Mouse (Mus musculus) liver, adult 2 months (tissue): Measurements from ENCODE around the gene Olfr1031. TPM values are rescaled to one million over a fixed set of nuclear protein-coding genes. Genes with fewer than 3 reads are reported as not detected.

ENCODE experiments used
- polyA plus RNA-seq: library from polyadenylated mRNA; depleted of rRNA; stranded (reverse); fragments of >200 nt; gene quantifications from 2 replicates; pipeline ENCODE4 v1.2.3, GENCODE M21; 2012; rRNA removed
- total RNA-seq: library from RNA; depleted of rRNA; stranded (reverse); fragments of >200 nt; gene quantifications from 2 replicates; pipeline ENCODE4 v1.2.3, GENCODE M21; 2014; rRNA removed

Gene Olfr1031
- total and polyA plus RNA-seq, 2 experiments, result not detected

Other genes starting within 250 kb of the Olfr1031 start
Only the 30 nearest of the 31 such genes appear.
- gene Olfr1012, start 227.5 kb upstream of the Olfr1031 start, total RNA-seq, result not detected in 2 replicates
- not detected in 2 replicates for gene Olfr1012, start 227.5 kb upstream of the Olfr1031 start, polyA plus RNA-seq
- gene Olfr1013, start 223.2 kb upstream of the Olfr1031 start, total RNA-seq, result not detected in 2 replicates
- gene Olfr1013, start 223.2 kb upstream of the Olfr1031 start, polyA plus RNA-seq, result not detected in 2 replicates
- not detected in 2 replicates for gene Olfr1014, start 217.6 kb upstream of the Olfr1031 start, total RNA-seq
- gene Olfr1014, start 217.6 kb upstream of the Olfr1031 start, polyA plus RNA-seq, result not detected in 2 replicates
- gene Olfr1015, start 208.3 kb upstream of the Olfr1031 start, total RNA-seq, result not detected in 2 replicates
- gene Olfr1015, start 208.3 kb upstream of the Olfr1031 start, polyA plus RNA-seq, result not detected in 2 replicates
- not detected in 2 replicates for gene Olfr1016, start 187.8 kb upstream of the Olfr1031 start, total RNA-seq
- gene Olfr1016, start 187.8 kb upstream of the Olfr1031 start, polyA plus RNA-seq, result not detected in 2 replicates
- not detected in 2 replicates for gene Olfr1018, start 171.8 kb upstream of the Olfr1031 start, total RNA-seq
- not detected in 2 replicates for gene Olfr1018, start 171.8 kb upstream of the Olfr1031 start, polyA plus RNA-seq
- gene Olfr1019, start 144.8 kb upstream of the Olfr1031 start, total RNA-seq, result not detected in 2 replicates
- gene Olfr1019, start 144.8 kb upstream of the Olfr1031 start, polyA plus RNA-seq, result not detected in 2 replicates
- gene Olfr1020, start 143.3 kb upstream of the Olfr1031 start, total RNA-seq, result not detected in 2 replicates
- gene Olfr1020, start 143.3 kb upstream of the Olfr1031 start, polyA plus RNA-seq, result not detected in 2 replicates
- gene Olfr1022, start 121.7 kb upstream of the Olfr1031 start, total RNA-seq, result not detected in 2 replicates
- not detected in 2 replicates for gene Olfr1022, start 121.7 kb upstream of the Olfr1031 start, polyA plus RNA-seq
- not detected in 2 replicates for gene Olfr1023, start 104.7 kb upstream of the Olfr1031 start, total RNA-seq
- not detected in 2 replicates for gene Olfr1023, start 104.7 kb upstream of the Olfr1031 start, polyA plus RNA-seq
- gene Olfr1024, start 85.3 kb upstream of the Olfr1031 start, total RNA-seq, result not detected in 2 replicates
- not detected in 2 replicates for gene Olfr1024, start 85.3 kb upstream of the Olfr1031 start, polyA plus RNA-seq
- not detected in 2 replicates for gene Olfr1025-ps1, start 75.1 kb upstream of the Olfr1031 start, total RNA-seq
- gene Olfr1025-ps1, start 75.1 kb upstream of the Olfr1031 start, polyA plus RNA-seq, result not detected in 2 replicates
- gene Olfr1026, start 68.7 kb upstream of the Olfr1031 start, total RNA-seq, result not detected in 2 replicates
- not detected in 2 replicates for gene Olfr1026, start 68.7 kb upstream of the Olfr1031 start, polyA plus RNA-seq
- gene Olfr1028, start 39.9 kb upstream of the Olfr1031 start, total RNA-seq, result not detected in 2 replicates
- not detected in 2 replicates for gene Olfr1028, start 39.9 kb upstream of the Olfr1031 start, polyA plus RNA-seq
- gene Olfr1029, start 16.4 kb upstream of the Olfr1031 start, total RNA-seq, result 0.09 and 0.13 TPM in 2 replicates
- 0.04 TPM in 1 of 2 replicates, not detected in the other for gene Olfr1029, start 16.4 kb upstream of the Olfr1031 start, polyA plus RNA-seq
- gene Olfr1030, start 11.0 kb upstream of the Olfr1031 start, total RNA-seq, result under 0.01 TPM in 1 of 2 replicates, not detected in the other
- gene Olfr1030, start 11.0 kb upstream of the Olfr1031 start, polyA plus RNA-seq, result 0.02 TPM in 1 of 2 replicates, not detected in the other
- not detected in 2 replicates for gene Olfr1032, start 15.2 kb downstream of the Olfr1031 start, total RNA-seq
- gene Olfr1032, start 15.2 kb downstream of the Olfr1031 start, polyA plus RNA-seq, result not detected in 2 replicates
- gene Olfr1033, start 30.3 kb downstream of the Olfr1031 start, total RNA-seq, result 8.7 and 10.7 TPM in 2 replicates
- gene Olfr1033, start 30.3 kb downstream of the Olfr1031 start, polyA plus RNA-seq, result 1.7 TPM in 2 replicates
- gene Olfr1034, start 55.6 kb downstream of the Olfr1031 start, total RNA-seq, result 2.4 and 2.6 TPM in 2 replicates
- gene Olfr1034, start 55.6 kb downstream of the Olfr1031 start, polyA plus RNA-seq, result 0.90 and 0.93 TPM in 2 replicates
- gene Olfr1036, start 83.7 kb downstream of the Olfr1031 start, total RNA-seq, result not detected in 2 replicates
- gene Olfr1036, start 83.7 kb downstream of the Olfr1031 start, polyA plus RNA-seq, result not detected in 2 replicates
- gene Olfr1037, start 97.1 kb downstream of the Olfr1031 start, total RNA-seq, result not detected in 2 replicates
- not detected in 2 replicates for gene Olfr1037, start 97.1 kb downstream of the Olfr1031 start, polyA plus RNA-seq
- gene Olfr1039, start 145.6 kb downstream of the Olfr1031 start, total RNA-seq, result not detected in 2 replicates
- not detected in 2 replicates for gene Olfr1039, start 145.6 kb downstream of the Olfr1031 start, polyA plus RNA-seq
- not detected in 2 replicates for gene Olfr1040, start 156.4 kb downstream of the Olfr1031 start, total RNA-seq
- gene Olfr1040, start 156.4 kb downstream of the Olfr1031 start, polyA plus RNA-seq, result not detected in 2 replicates
- not detected in 2 replicates for gene Olfr1042, start 171.5 kb downstream of the Olfr1031 start, total RNA-seq
- gene Olfr1042, start 171.5 kb downstream of the Olfr1031 start, polyA plus RNA-seq, result not detected in 2 replicates
- not detected in 2 replicates for gene Olfr1043, start 177.2 kb downstream of the Olfr1031 start, total RNA-seq
- not detected in 2 replicates for gene Olfr1043, start 177.2 kb downstream of the Olfr1031 start, polyA plus RNA-seq
- gene Olfr1044, start 187.5 kb downstream of the Olfr1031 start, total RNA-seq, result not detected in 2 replicates
- gene Olfr1044, start 187.5 kb downstream of the Olfr1031 start, polyA plus RNA-seq, result not detected in 2 replicates
- gene Olfr52, start 195.4 kb downstream of the Olfr1031 start, total RNA-seq, result not detected in 2 replicates
- not detected in 2 replicates for gene Olfr52, start 195.4 kb downstream of the Olfr1031 start, polyA plus RNA-seq
- not detected in 2 replicates for gene Olfr1045, start 212.7 kb downstream of the Olfr1031 start, total RNA-seq
- gene Olfr1045, start 212.7 kb downstream of the Olfr1031 start, polyA plus RNA-seq, result not detected in 2 replicates
- not detected in 2 replicates for gene Olfr1046, start 229.0 kb downstream of the Olfr1031 start, total RNA-seq
- not detected in 2 replicates for gene Olfr1046, start 229.0 kb downstream of the Olfr1031 start, polyA plus RNA-seq
- gene Olfr1047, start 241.1 kb downstream of the Olfr1031 start, total RNA-seq, result not detected in 2 replicates
- gene Olfr1047, start 241.1 kb downstream of the Olfr1031 start, polyA plus RNA-seq, result not detected in 2 replicates